ENCODE assay signal across 14 mouse cellular contexts in genomic region chr6:50239902-50240301, GRCm38 (mm10).
"Had no signal": no experiment of that assay in that cellular context is flagged by ENCODE, and none has a peak within 500 bp of the region (broad histone marks: within the 10 kb centered on the region; RNA-seq: fewer than 3 reads in every experiment).

No protein-coding gene starts in this region.

- H3K9ac ChIP-seq: liver, embryonic 14.5 days; lung, embryonic 14.5 days; midbrain, embryonic 12.5 days; neural tube, embryonic 12.5 days had no signal

- H3K27me3 ChIP-seq: midbrain, embryonic 12.5 days; neural tube, embryonic 12.5 days had no signal

- H3K4me1 ChIP-seq: midbrain, embryonic 12.5 days; neural tube, embryonic 12.5 days had no signal

- DNase-seq: lung, adult 18-20 months; lung, embryonic 14.5 days; lung, postnatal 10 days; lung, postnatal 36 days; right cerebral cortex, postnatal 25 days; right cerebral cortex, postnatal 4 days; spleen, adult 18-20 months; thymus, adult 18-20 months; thymus, postnatal 14 days; thymus, postnatal 36 days had no signal

- H3K4me2 ChIP-seq: lung, embryonic 14.5 days; midbrain, embryonic 12.5 days; neural tube, embryonic 12.5 days had no signal

- H3K9me3 ChIP-seq: midbrain, embryonic 12.5 days; neural tube, embryonic 12.5 days had no signal

- H3K4me3 ChIP-seq: midbrain, embryonic 12.5 days; neural tube, embryonic 12.5 days had no signal

- H3K36me3 ChIP-seq: midbrain, embryonic 12.5 days; neural tube, embryonic 12.5 days had no signal

- H3K27ac ChIP-seq: liver, embryonic 14.5 days; macrophage; midbrain, embryonic 12.5 days; neural tube, embryonic 12.5 days had no signal
